Mouse (Mus musculus) CD8-positive naive resting alpha-beta T cell, adult 2 months (primary cell): ENCODE data around the gene Gm14401.
"Not testable (repeated sequence)": the region's sequence is repeated elsewhere in the genome, so short reads cannot be mapped to it uniquely, and the experiment has no call there.

ENCODE experiments used
- DNase-seq, 2 experiments: peaks; one replicate each; pipeline ENCODE4 v3.0.0; 2022; ENCODE audit warnings: low read depth in 2 of 2, low spot score in 2 of 2

Gm14401 gene

DNA sequence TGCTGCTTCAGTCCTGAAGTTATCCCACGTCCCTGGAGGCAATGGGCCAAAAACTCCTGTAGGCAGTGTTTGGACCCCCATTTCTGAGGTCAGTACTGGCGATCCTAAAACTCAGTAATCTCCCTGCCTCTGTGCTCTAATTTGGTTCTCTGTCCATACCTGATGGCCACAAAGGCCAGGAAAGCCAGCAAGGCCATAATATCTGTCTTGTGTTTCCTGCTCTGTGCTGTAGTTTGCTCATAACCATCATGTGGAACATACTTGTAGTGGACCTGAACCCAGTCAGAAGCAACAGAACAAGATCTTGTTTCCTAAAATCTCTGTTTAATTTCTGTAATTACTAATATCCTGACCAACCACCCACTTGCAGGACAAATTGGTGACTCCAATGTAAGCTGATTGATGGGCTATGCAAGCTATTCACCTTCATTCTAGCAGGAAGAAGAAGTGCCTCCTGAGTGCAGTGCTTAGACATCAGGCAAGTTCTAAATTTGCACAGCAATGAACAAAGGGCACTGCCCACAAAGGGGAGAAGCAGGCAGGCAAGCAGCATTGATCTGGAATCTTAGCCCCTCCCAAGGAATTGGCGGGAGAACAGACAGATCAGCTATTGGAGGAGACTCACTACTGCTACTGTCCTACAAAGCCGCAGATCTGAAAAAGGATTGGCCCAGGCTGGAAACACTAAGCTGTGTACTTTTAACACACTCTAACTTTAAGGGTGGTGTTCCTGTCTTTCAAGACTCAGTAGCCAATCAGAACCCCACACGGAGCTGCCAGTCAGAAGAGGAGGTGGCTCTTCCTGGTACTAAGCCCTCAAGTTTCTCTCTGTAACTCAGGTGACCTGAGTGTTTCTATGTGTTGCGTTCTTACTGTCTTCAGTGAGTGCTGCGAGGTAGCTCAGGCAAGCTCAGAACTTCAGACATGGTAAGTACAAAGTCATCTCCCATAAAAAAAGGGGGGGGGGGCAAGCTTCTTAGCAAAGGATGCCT lies at the start of gene Gm14401:
Gene Gm14401 (plus strand): TSS at position 889 of the 992 bp plus-strand sequence.
- DNase-seq: not testable (repeated sequence)

DNA sequence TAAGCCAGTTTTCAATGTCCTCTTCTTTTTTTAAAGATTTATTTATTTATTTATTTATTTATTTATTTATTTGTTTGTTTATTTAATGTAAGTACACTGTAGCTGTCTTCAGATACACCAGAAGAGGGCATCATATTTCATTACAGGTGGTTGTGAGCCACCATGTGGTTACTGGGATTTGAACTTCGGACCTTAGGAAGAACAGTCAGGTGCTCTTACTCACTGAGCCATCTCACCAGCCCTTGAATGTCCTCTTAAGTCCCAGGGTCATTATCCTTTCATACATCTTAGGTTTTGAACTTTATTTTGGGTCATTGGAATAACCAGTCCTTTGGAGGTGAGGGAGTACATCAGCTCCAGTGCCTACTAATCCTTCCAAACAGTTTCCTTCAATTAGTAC lies 1.3 kb upstream of the Gm14401 start:
- DNase-seq: not testable (repeated sequence)

- not testable (repeated sequence) for DNase-seq
These were observed 895 bp downstream of the Gm14401 start for GRCm38 (mm10) chr2:177075015-177075414.

GRCm38 (mm10) chr2:177079866-177080265 lies 5.7 kb downstream of the Gm14401 start:
- DNase-seq: not testable (repeated sequence)

GRCm38 (mm10) chr2:177109086-177109485 lies 35.0 kb downstream of the Gm14401 start:
- DNase-seq: not testable (repeated sequence)

GRCm38 (mm10) chr2:177129097-177129496 lies 55.0 kb downstream of the Gm14401 start:
- DNase-seq: not testable (repeated sequence)
